Mouse (Mus musculus) lung, adult 2 months (tissue): ENCODE data around the gene Stx11.

Source experiments
- CTCF ChIP-seq: fragments of 200-500 bp; IDR thresholded peaks from 2 replicates; pipeline ENCODE4 v1.5.1; 2011; ENCODE audit warnings: mild to moderate bottlenecking, low read length, control low read depth; ENCODE audit not compliant: insufficient read depth
- POLR2A ChIP-seq: fragments of 200-500 bp; IDR thresholded peaks from 2 replicates; pipeline ENCODE4 v1.6.1; 2011; ENCODE audit warnings: low read depth, mild to moderate bottlenecking, control low read depth, low read length, borderline replicate concordance; ENCODE audit errors: extremely low read depth

DNA sequence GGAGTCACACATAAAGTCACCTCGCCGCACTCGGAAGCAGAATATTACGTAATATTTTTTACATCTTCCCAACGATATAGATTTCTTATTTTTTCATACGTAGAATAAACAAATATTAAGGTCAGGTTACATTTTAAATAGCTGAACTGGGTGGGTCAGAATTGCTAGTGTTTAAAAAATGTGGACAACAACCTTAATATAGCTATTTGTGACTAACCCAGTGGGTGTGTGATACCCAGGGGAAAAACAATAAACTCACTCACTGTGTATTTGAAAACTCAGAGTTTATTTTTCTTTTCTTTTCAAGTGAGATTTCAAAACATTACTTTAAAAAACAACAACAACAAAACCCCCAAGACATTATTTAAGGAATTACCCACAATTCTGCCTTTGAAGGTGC, 47.7 kb downstream of the Stx11 start:
- TF ChIP-seq CTCF, result no peak
- TF ChIP-seq POLR2A, result no peak
